Mouse (Mus musculus) MN1 (cell line): Measurements from ENCODE around the gene Edn3.
A peak's percentile ranks its signal among the peaks of the same experiment; 100 is the strongest.

ENCODE experiments used
- DNase-seq: peaks from one replicate; pipeline ENCODE4 v3.0.0-alpha.2; 2016; ENCODE audit warnings: low spot score

Edn3 gene

GRCm38 (mm10) chr2:174760479-174761121 lies at the start of gene Edn3:
TSS of gene Edn3 (plus strand) at chr2:174760619.
- no peak for DNase-seq

GRCm38 (mm10) chr2:174712043-174712442 lies 48.4 kb upstream of the Edn3 start:
- no peak for DNase-seq

- DNase-seq, result no peak
These were observed 44.5 kb upstream of the Edn3 start for GRCm38 (mm10) chr2:174715938-174716337.

- DNase-seq, result no peak
These were observed 42.6 kb upstream of the Edn3 start for GRCm38 (mm10) chr2:174717857-174718256.

- no peak for DNase-seq
These were observed 33.1 kb upstream of the Edn3 start for GRCm38 (mm10) chr2:174727114-174727823.

- no peak for DNase-seq
These were observed 28.5 kb upstream of the Edn3 start for GRCm38 (mm10) chr2:174731939-174732338.

- DNase-seq, result no peak
These were observed 25.1 kb upstream of the Edn3 start for GRCm38 (mm10) chr2:174735270-174735669.

- DNase-seq, result no peak
These were observed 13.2 kb upstream of the Edn3 start for GRCm38 (mm10) chr2:174747182-174747581.

- peak; percentile 69 for DNase-seq
These were observed 12.0 kb upstream of the Edn3 start for GRCm38 (mm10) chr2:174748381-174748780.

GRCm38 (mm10) chr2:174753197-174753596 lies 7.2 kb upstream of the Edn3 start:
- DNase-seq, result no peak

GRCm38 (mm10) chr2:174754231-174754630 lies 6.2 kb upstream of the Edn3 start:
- no peak for DNase-seq

GRCm38 (mm10) chr2:174759189-174759588 lies 1.2 kb upstream of the Edn3 start:
- no peak for DNase-seq

- DNase-seq, result no peak
These were observed 1.2 kb downstream of the Edn3 start for GRCm38 (mm10) chr2:174761452-174762101.

GRCm38 (mm10) chr2:174762310-174762709 lies 1.9 kb downstream of the Edn3 start:
- DNase-seq, result no peak

GRCm38 (mm10) chr2:174768891-174769528 lies 8.6 kb downstream of the Edn3 start:
- no peak for DNase-seq

- DNase-seq, result peak; percentile 45
These were observed 14.0 kb downstream of the Edn3 start for GRCm38 (mm10) chr2:174774177-174775111.

- DNase-seq, result no peak
These were observed 21.6 kb downstream of the Edn3 start for GRCm38 (mm10) chr2:174782016-174782415.

GRCm38 (mm10) chr2:174782880-174783279 lies 22.5 kb downstream of the Edn3 start:
- no peak for DNase-seq

GRCm38 (mm10) chr2:174788830-174789229 lies 28.4 kb downstream of the Edn3 start:
- no peak for DNase-seq

- no peak for DNase-seq
These were observed 32.2 kb downstream of the Edn3 start for GRCm38 (mm10) chr2:174792436-174793125.

- no peak for DNase-seq
These were observed 32.8 kb downstream of the Edn3 start for GRCm38 (mm10) chr2:174793181-174793580.
